Mouse (Mus musculus) MEL (cell line): Measurements from ENCODE around the gene Olfr221. TPM values are rescaled to one million over a fixed set of nuclear protein-coding genes. Genes with fewer than 3 reads are reported as not detected.

ENCODE experiments used
- DNase-seq: peaks from one replicate; pipeline ENCODE4 v3.0.0; 2011; ENCODE audit warnings: low read depth, low spot score
- H3K27ac ChIP-seq: 2 replicates; pipeline ENCODE4 v1.5.1; 2012; ENCODE audit warnings: low read depth, mild to moderate bottlenecking, control low read depth, low read length, moderate library complexity; ENCODE audit not compliant: control insufficient read depth
- H3K27me3 ChIP-seq, 2 experiments: fragments of 150-350 bp in 1 of 2; sonication (generic) in 1 of 2; 2 replicates each; pipeline ENCODE4 v1.6.1; 2012; ENCODE audit warnings: low read length in 2 of 2, mild to moderate bottlenecking in 2 of 2, improper control_type of control experiment in 1 of 2, moderate library complexity in 1 of 2; ENCODE audit not compliant: insufficient read depth in 2 of 2, control insufficient read depth in 1 of 2
- H3K36me3 ChIP-seq, 2 experiments: 2 replicates each; pipeline ENCODE4 v1.6.1; 2012 to 2014; ENCODE audit warnings: low read length in 2 of 2, improper control_type of control experiment in 1 of 2, inconsistent platforms in 1 of 2, mild to moderate bottlenecking in 1 of 2; ENCODE audit not compliant: insufficient read depth in 2 of 2, control insufficient read depth in 1 of 2
- H3K4me1 ChIP-seq, 2 experiments: fragments of 150-350 bp in 1 of 2; sonication (generic) in 1 of 2; 2 replicates each; pipeline ENCODE4 v1.6.1; 2012; ENCODE audit warnings: low read length in 2 of 2, improper control_type of control experiment in 1 of 2, mild to moderate bottlenecking in 1 of 2; ENCODE audit not compliant: insufficient read depth in 2 of 2, control insufficient read depth in 1 of 2
- H3K4me3 ChIP-seq, 2 experiments: fragments of 150-350 bp in 1 of 2; sonication (generic) in 1 of 2; 2 replicates each; pipeline ENCODE4 v1.5.1; 2012; ENCODE audit warnings: low read depth in 2 of 2, low read length in 2 of 2, mild to moderate bottlenecking in 2 of 2, moderate library complexity in 2 of 2, control low read depth in 1 of 2, improper control_type of control experiment in 1 of 2; ENCODE audit not compliant: control insufficient read depth in 1 of 2, insufficient read depth in 1 of 2
- H3K79me2 ChIP-seq: 2 replicates; pipeline ENCODE4 v1.6.1; 2012; ENCODE audit warnings: mild to moderate bottlenecking, low read length, moderate library complexity; ENCODE audit not compliant: control insufficient read depth, poor library complexity, insufficient read depth
- H3K9ac ChIP-seq: 2 replicates; pipeline ENCODE4 v1.6.1; 2012; ENCODE audit warnings: low read depth, mild to moderate bottlenecking, control low read depth, low read length, moderate library complexity; ENCODE audit not compliant: control insufficient read depth, poor library complexity, severe bottlenecking
- H3K9me3 ChIP-seq: fragments of 150-350 bp; sonication (generic); replicated peaks from 2 replicates; pipeline ENCODE4 v1.6.1; 2012; ENCODE audit warnings: mild to moderate bottlenecking, low read length, improper control_type of control experiment, moderate library complexity; ENCODE audit not compliant: insufficient read depth
- BHLHE40 ChIP-seq: IDR thresholded peaks from 2 replicates; pipeline ENCODE4 v1.6.1; 2012; ENCODE audit warnings: low read depth, mild to moderate bottlenecking, inconsistent platforms, low read length, improper control_type of control experiment, borderline replicate concordance
- EP300 ChIP-seq, 2 experiments: IDR thresholded peaks; 2 replicates each; pipeline ENCODE4 v1.6.1; 2011; ENCODE audit warnings: improper control_type of control experiment in 2 of 2, low read length in 2 of 2, low read depth in 1 of 2, mild to moderate bottlenecking in 1 of 2
- JUND ChIP-seq: IDR thresholded peaks from 2 replicates; pipeline ENCODE4 v1.6.1; 2011; ENCODE audit warnings: low read depth, mild to moderate bottlenecking, improper control_type of control experiment, low read length
- MAFK ChIP-seq: IDR thresholded peaks from 2 replicates; pipeline ENCODE4 v1.6.1; 2011; ENCODE audit warnings: low read depth, mild to moderate bottlenecking, low read length, improper control_type of control experiment, borderline replicate concordance
- MAX ChIP-seq: IDR thresholded peaks from 2 replicates; pipeline ENCODE4 v1.6.1; 2011; ENCODE audit warnings: low read length, improper control_type of control experiment
- MYB ChIP-seq: IDR thresholded peaks from 2 replicates; pipeline ENCODE4 v1.6.1; 2011; ENCODE audit warnings: mild to moderate bottlenecking, low read depth, low read length, improper control_type of control experiment
- NELFE ChIP-seq: IDR thresholded peaks from 2 replicates; pipeline ENCODE4 v1.6.1; 2011; ENCODE audit warnings: low read depth, low read length, improper control_type of control experiment
- POLR2A ChIP-seq, 2 experiments: IDR thresholded peaks; 2 replicates each; pipeline ENCODE4 v1.6.1; 2011 to 2012; ENCODE audit warnings: low read length in 2 of 2, mild to moderate bottlenecking in 2 of 2, control low read depth in 1 of 2, improper control_type of control experiment in 1 of 2, low read depth in 1 of 2, moderate library complexity in 1 of 2; ENCODE audit not compliant: control insufficient read depth in 1 of 2, insufficient read depth in 1 of 2, poor library complexity in 1 of 2
- POLR2AphosphoS2 ChIP-seq: IDR thresholded peaks from 2 replicates; pipeline ENCODE4 v1.6.1; 2011; ENCODE audit warnings: low read length, improper control_type of control experiment
- RAD21 ChIP-seq: IDR thresholded peaks from 2 replicates; pipeline ENCODE4 v1.6.1; 2011; ENCODE audit warnings: mild to moderate bottlenecking, low read depth, low read length, improper control_type of control experiment
- SMC3 ChIP-seq: IDR thresholded peaks from 2 replicates; pipeline ENCODE4 v1.6.1; 2011; ENCODE audit warnings: low read depth, low read length, improper control_type of control experiment
- TAL1 ChIP-seq: IDR thresholded peaks from 2 replicates; pipeline ENCODE4 v1.6.1; 2012; ENCODE audit warnings: mild to moderate bottlenecking, inconsistent platforms, low read length, moderate library complexity, mixed read lengths
- TCF12 ChIP-seq: IDR thresholded peaks from 2 replicates; pipeline ENCODE4 v1.6.1; 2014; ENCODE audit warnings: low read depth, mild to moderate bottlenecking, inconsistent platforms, low read length, improper control_type of control experiment, moderate library complexity
- UBTF ChIP-seq: IDR thresholded peaks from 2 replicates; pipeline ENCODE4 v1.6.1; 2012; ENCODE audit warnings: low read depth, mild to moderate bottlenecking, inconsistent platforms, low read length, improper control_type of control experiment, moderate library complexity, borderline replicate concordance; ENCODE audit not compliant: insufficient read depth
- USF2 ChIP-seq, 2 experiments: IDR thresholded peaks; 2 replicates each; pipeline ENCODE4 v1.6.1; 2011 to 2012; ENCODE audit warnings: improper control_type of control experiment in 2 of 2, low read length in 2 of 2, borderline replicate concordance in 1 of 2, inconsistent platforms in 1 of 2, low read depth in 1 of 2, mild to moderate bottlenecking in 1 of 2; ENCODE audit not compliant: insufficient read depth in 1 of 2
- ZC3H11A ChIP-seq: IDR thresholded peaks from 2 replicates; pipeline ENCODE4 v1.6.1; 2012; ENCODE audit warnings: low read depth, mild to moderate bottlenecking, inconsistent platforms, low read length, improper control_type of control experiment
- ZKSCAN1 ChIP-seq: IDR thresholded peaks from 2 replicates; pipeline ENCODE4 v1.6.1; 2012; ENCODE audit warnings: low read depth, mild to moderate bottlenecking, inconsistent platforms, low read length, improper control_type of control experiment, moderate library complexity
- ZNF384 ChIP-seq: IDR thresholded peaks from 2 replicates; pipeline ENCODE4 v1.6.1; 2012; ENCODE audit warnings: low read depth, mild to moderate bottlenecking, inconsistent platforms, low read length, improper control_type of control experiment
- polyA plus RNA-seq, 2 experiments: library from polyadenylated mRNA; stranded (reverse) in 1 of 2; unstranded in 1 of 2; fragments of >175 nt in 1 of 2; fragments of >200 nt in 1 of 2; gene quantifications; 2 replicates each; pipeline versions ENCODE4 v1.2.1 to v1.2.4; 2012; ENCODE audit warnings: low replicate concordance in 2 of 2, low read depth in 1 of 2; ENCODE audit not compliant: insufficient read length in 2 of 2, insufficient read depth in 1 of 2, missing spikeins in 1 of 2
- total RNA-seq: library from RNA; depleted of rRNA; stranded (reverse); fragments of 300-350 nt; gene quantifications from 2 replicates; pipeline ENCODE4 v1.2.3, GENCODE M21; 2012

The Olfr221 gene
- total and polyA plus RNA-seq, 3 experiments: not detected

DNA sequence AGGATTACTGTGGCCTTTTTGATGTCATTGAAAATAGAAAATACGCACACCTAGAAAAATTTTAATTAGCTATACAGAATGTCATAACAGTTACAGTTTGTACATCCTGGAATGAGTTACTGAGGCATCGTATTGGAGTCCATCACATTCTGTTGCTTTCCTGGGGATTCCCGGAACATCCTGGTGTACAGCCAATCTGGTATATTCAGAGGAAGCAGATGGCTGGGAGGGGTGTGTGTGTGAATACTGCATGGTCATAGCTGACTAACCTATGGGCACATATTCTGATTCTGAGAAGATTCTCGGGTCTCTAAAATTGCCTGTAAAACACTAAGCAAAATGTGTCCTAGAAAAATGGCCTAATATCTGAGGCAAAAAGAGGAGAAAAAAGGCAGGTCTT lies 30.2 kb downstream of the Olfr221 start:
- Histone ChIP-seq H3K27ac (no peak overlapping the region), H3K4me1 (peaks cover 0 to 17% of the 10 kb centered on the region in 2 experiments; a peak in 3 of 4 replicates), H3K9me3 (no peaks in the 10 kb centered on the region), H3K4me3 (no peak overlapping the region), H3K9ac (no peak overlapping the region), H3K79me2 (no peaks in the 10 kb centered on the region), H3K36me3 (peaks cover 0 to 11% of the 10 kb centered on the region in 2 experiments; a peak in 2 of 4 replicates), H3K27me3 (no peaks in the 10 kb centered on the region)
- TF ChIP-seq UBTF: no peak
- TF ChIP-seq RAD21: no peak
- no peak for TF ChIP-seq TCF12
- DNase-seq: no peak

DNA sequence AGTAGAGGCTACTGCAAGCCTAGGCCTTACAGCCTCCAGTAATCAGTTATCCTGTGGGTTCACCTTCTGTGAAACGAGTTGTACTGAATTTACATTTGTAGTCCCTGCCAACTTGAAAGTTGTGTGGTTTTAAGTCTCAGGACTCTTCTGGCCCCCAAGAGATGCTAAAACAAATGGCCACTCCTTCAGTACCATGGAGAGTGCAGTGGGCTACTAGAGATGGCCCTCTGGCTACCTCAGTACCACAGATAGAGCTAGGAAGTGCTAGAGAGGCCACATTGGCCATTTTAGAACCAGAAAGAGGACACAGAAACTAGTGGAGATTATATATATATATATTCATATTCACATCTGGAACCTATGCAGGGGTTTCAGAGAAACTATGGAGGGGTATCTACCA lies 30.6 kb downstream of the Olfr221 start:
- Histone ChIP-seq H3K9me3 (no peaks in the 10 kb centered on the region), H3K4me3 (no peak overlapping the region), H3K79me2 (no peaks in the 10 kb centered on the region), H3K9ac (no peak overlapping the region), H3K27me3 (no peaks in the 10 kb centered on the region), H3K36me3 (peaks cover 0 to 11% of the 10 kb centered on the region in 2 experiments; a peak in 2 of 4 replicates), H3K27ac (no peak overlapping the region), H3K4me1 (peaks cover 0 to 14% of the 10 kb centered on the region in 2 experiments; a peak in 3 of 4 replicates)
- DNase-seq: no peak
- TF ChIP-seq BHLHE40 (no peak), MYB (no peak), SMC3 (no peak), ZKSCAN1 (no peak), MAFK (no peak), NELFE (no peak), ZNF384 (no peak), USF2 (IDR thresholded peaks at IDR 0.05; ENCODE audit: borderline replicate concordance in 1 of 2, insufficient read depth in 1 of 2, low read depth in 1 of 2, low read length in 2 of 2) (no peak), JUND (no peak), POLR2AphosphoS2 (no peak), TAL1 (no peak), POLR2A (IDR thresholded peaks at IDR 0.05; ENCODE audit: control insufficient read depth in 1 of 2, insufficient read depth in 1 of 2, low read depth in 1 of 2, low read length in 2 of 2, poor library complexity in 1 of 2) (no peak), EP300 (IDR thresholded peaks at IDR 0.05; ENCODE audit: low read depth in 1 of 2, low read length in 2 of 2) (no peak), UBTF (no peak), RAD21 (no peak), MAX (no peak), ZC3H11A (no peak)
